Comparison of ENCODE assay signal across 8 mouse cellular contexts in the genomic region with DNA sequence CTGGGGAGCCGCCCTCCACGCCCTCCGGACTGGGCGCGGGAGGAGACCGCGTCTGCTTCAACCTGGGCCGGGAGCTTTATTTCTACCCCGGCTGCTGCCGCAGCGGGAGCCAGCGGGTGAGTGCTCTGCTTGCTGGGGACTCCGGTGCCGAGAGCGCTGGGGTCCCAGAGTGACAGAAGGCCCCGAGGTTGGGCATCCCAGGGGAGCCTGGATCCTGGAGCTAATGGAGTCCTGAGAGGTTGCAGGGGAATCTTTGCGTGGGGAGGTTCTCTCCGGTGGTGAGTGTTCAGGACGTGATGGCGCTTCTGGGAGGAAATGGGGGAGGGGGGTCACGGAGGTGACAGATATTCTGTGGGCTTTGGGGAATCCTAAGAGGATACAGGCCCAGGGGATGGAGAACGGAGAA. TPM values are rescaled to one million over a fixed set of nuclear protein-coding genes. Genes with fewer than 3 reads are reported as not detected.
A peak's percentile ranks its signal among the peaks of the same experiment; 100 is the strongest.
DNase-seq lines count a peak whose midpoint lies in the region; ATAC-seq and TF ChIP-seq lines count a peak whose summit lies in the region.

No protein-coding gene starts in this region.

- peak overlapping the region; percentile 86 for H3K27ac ChIP-seq in lung, embryonic 14.5 days (ENCODE audit: low read depth)
- H3K27ac ChIP-seq in forebrain, embryonic 16.5 days (ENCODE audit: low read length) = peak overlapping the region; percentile 58
- peak overlapping the region; percentile 49; the same call in 1 of the 2 replicates for H3K27ac ChIP-seq in neural tube, embryonic 11.5 days (ENCODE audit: low read depth, low read length)

- ATAC-seq in lung, embryonic 14.5 days (ENCODE audit: insufficient read depth) = no peak; the same call in 1 of the 2 replicates
- ATAC-seq in forebrain, embryonic 16.5 days = no peak
- no peak for ATAC-seq in neural tube, embryonic 11.5 days (ENCODE audit: insufficient read depth, low FRiP score, low TSS enrichment)

- peak overlapping the region; percentile 92 for H3K4me3 ChIP-seq in lung, embryonic 14.5 days (ENCODE audit: low read depth, low read length)
- H3K4me3 ChIP-seq in forebrain, embryonic 16.5 days (replicated peaks; ENCODE audit: low read length) = peak overlapping the region; percentile 64
- peak overlapping the region; percentile 100 for H3K4me3 ChIP-seq in neural tube, embryonic 11.5 days (ENCODE audit: low read depth, low read length)

- no peaks in the 10 kb centered on the region for H3K9me3 ChIP-seq in lung, embryonic 14.5 days (ENCODE audit: low read depth, low read length)
- H3K9me3 ChIP-seq in forebrain, embryonic 16.5 days (ENCODE audit: control insufficient read depth, low read length) = no peaks in the 10 kb centered on the region
- H3K9me3 ChIP-seq in neural tube, embryonic 11.5 days (ENCODE audit: control insufficient read depth, low read length) = no peaks in the 10 kb centered on the region

- peaks cover 39% of the 10 kb centered on the region for H3K36me3 ChIP-seq in lung, embryonic 14.5 days (ENCODE audit: insufficient read depth)
- peaks cover 21% of the 10 kb centered on the region for H3K36me3 ChIP-seq in forebrain, embryonic 16.5 days (ENCODE audit: control insufficient read depth, insufficient read depth)
- peaks cover 16% of the 10 kb centered on the region for H3K36me3 ChIP-seq in neural tube, embryonic 11.5 days (ENCODE audit: control insufficient read depth, insufficient read depth, low read length)

- TF ChIP-seq CTCF in lung, embryonic 14.5 days (IDR thresholded peaks at IDR 0.05; ENCODE audit: low read depth) = no peak

- peaks cover 7% of the 10 kb centered on the region for H3K4me1 ChIP-seq in lung, embryonic 14.5 days (ENCODE audit: insufficient read depth)
- peaks cover 24% of the 10 kb centered on the region for H3K4me1 ChIP-seq in forebrain, embryonic 16.5 days (replicated peaks; ENCODE audit: control insufficient read depth, insufficient read depth, low read length)
- peaks cover 11% of the 10 kb centered on the region for H3K4me1 ChIP-seq in neural tube, embryonic 11.5 days (ENCODE audit: control insufficient read depth, insufficient read depth, low read length)

- H3K9ac ChIP-seq in lung, embryonic 14.5 days = peak overlapping the region; percentile 98
- peak overlapping the region; percentile 84 for H3K9ac ChIP-seq in forebrain, embryonic 16.5 days (replicated peaks; ENCODE audit: low read depth, low read length)
- H3K9ac ChIP-seq in neural tube, embryonic 11.5 days (ENCODE audit: low read length) = peak overlapping the region; percentile 97

- H3K4me2 ChIP-seq in lung, embryonic 14.5 days = peak overlapping the region; percentile 96
- H3K4me2 ChIP-seq in forebrain, embryonic 16.5 days (ENCODE audit: low read length) = peak overlapping the region; percentile 97
- peak overlapping the region; percentile 93 for H3K4me2 ChIP-seq in neural tube, embryonic 11.5 days (ENCODE audit: low read depth)

- WGBS in lung, embryonic 14.5 days = 2% methylated on average over 22 of the region's 22 CpGs
- under 1% methylated on average over 22 of the region's 22 CpGs for WGBS in forebrain, embryonic 16.5 days
- under 1% methylated on average over 20 of the region's 22 CpGs for whole genome bisulfite sequencing in neural tube, embryonic 11.5 days

- peak; percentile 19 for DNase-seq in lung, embryonic 14.5 days
- DNase-seq in lung, postnatal 25 days (ENCODE audit: low spot score) = no peak
- peak; percentile 51 for DNase-seq in adrenal gland, postnatal 10 days
- DNase-seq in kidney, postnatal 14 days = peak; percentile 37
- no peak for DNase-seq in neural tube, embryonic 11.5 days (ENCODE audit: low spot score)
- DNase-seq in ovary, postnatal 14 days (ENCODE audit: low spot score) = no peak
- no peak for DNase-seq in urinary bladder, adult 18-20 months (ENCODE audit: low spot score in 2 of 2)

- H3K27me3 ChIP-seq in lung, embryonic 14.5 days (ENCODE audit: insufficient read depth, low read length) = no peaks in the 10 kb centered on the region
- no peaks in the 10 kb centered on the region for H3K27me3 ChIP-seq in forebrain, embryonic 16.5 days (replicated peaks; ENCODE audit: control insufficient read depth, insufficient read depth, low read length)
- H3K27me3 ChIP-seq in neural tube, embryonic 11.5 days (ENCODE audit: control insufficient read depth, insufficient read depth, low read length) = no peaks in the 10 kb centered on the region

RNA-seq across cellular contexts. Expression of a gene that starts 0.6 kb away (rescaled TPM):
- 18.5 and 19.2 TPM in 2 replicates for polyA plus RNA-seq in lung, embryonic 14.5 days (2014; fragmentation: Nextera tagmentation; extraction: Ambion mirVana)
- total RNA-seq in adrenal gland, postnatal 10 days (2021) = 10 to 100 TPM; 43.5 to 48.4 TPM
- polyA plus RNA-seq in forebrain, embryonic 16.5 days (2015; fragmentation: Nextera tagmentation; extraction: Ambion mirVana) = 28.1 and 29.7 TPM in 2 replicates
- polyA plus RNA-seq in neural tube, embryonic 11.5 days (2014; fragmentation: Nextera tagmentation; extraction: Ambion mirVana) = 29.7 and 31.7 TPM in 2 replicates

RNA-seq across cellular contexts. Expression of a gene that starts 7.1 kb away (rescaled TPM):
- 20.9 and 23.0 TPM in 2 replicates for polyA plus RNA-seq in lung, embryonic 14.5 days (2014; fragmentation: Nextera tagmentation; extraction: Ambion mirVana)
- 10 to 100 TPM; 51.8 to 93.9 TPM for total RNA-seq in adrenal gland, postnatal 10 days (2021)
- polyA plus RNA-seq in forebrain, embryonic 16.5 days (2015; fragmentation: Nextera tagmentation; extraction: Ambion mirVana) = 5.6 and 10.1 TPM in 2 replicates
- polyA plus RNA-seq in neural tube, embryonic 11.5 days (2014; fragmentation: Nextera tagmentation; extraction: Ambion mirVana) = 9.4 and 10.2 TPM in 2 replicates

RNA-seq across cellular contexts. Expression of a gene that starts 17.8 kb away (rescaled TPM):
- 11.6 and 12.7 TPM in 2 replicates for polyA plus RNA-seq in lung, embryonic 14.5 days (2014; fragmentation: Nextera tagmentation; extraction: Ambion mirVana)
- total RNA-seq in adrenal gland, postnatal 10 days (2021) = 10 to 100 TPM; 12.3 to 17.3 TPM
- 1.7 and 2.1 TPM in 2 replicates for polyA plus RNA-seq in forebrain, embryonic 16.5 days (2015; fragmentation: Nextera tagmentation; extraction: Ambion mirVana)
- polyA plus RNA-seq in neural tube, embryonic 11.5 days (2014; fragmentation: Nextera tagmentation; extraction: Ambion mirVana) = 6.3 and 7.4 TPM in 2 replicates

RNA-seq across cellular contexts. Expression of a gene that starts 22.1 kb away (rescaled TPM):
- polyA plus RNA-seq in lung, embryonic 14.5 days (2014; fragmentation: Nextera tagmentation; extraction: Ambion mirVana) = not detected in 2 replicates
- total RNA-seq in adrenal gland, postnatal 10 days (2021) = not detected
- polyA plus RNA-seq in forebrain, embryonic 16.5 days (2015; fragmentation: Nextera tagmentation; extraction: Ambion mirVana) = 0.09 TPM in 1 of 2 replicates, not detected in the other
- polyA plus RNA-seq in neural tube, embryonic 11.5 days (2014; fragmentation: Nextera tagmentation; extraction: Ambion mirVana) = not detected in 2 replicates

RNA-seq across cellular contexts. Expression of a gene that starts 41.6 kb away (rescaled TPM):
- polyA plus RNA-seq in lung, embryonic 14.5 days (2014; fragmentation: Nextera tagmentation; extraction: Ambion mirVana) = 3.0 and 4.0 TPM in 2 replicates
- under 1 TPM; 0.21 to 0.24 TPM for total RNA-seq in adrenal gland, postnatal 10 days (2021)
- polyA plus RNA-seq in forebrain, embryonic 16.5 days (2015; fragmentation: Nextera tagmentation; extraction: Ambion mirVana) = 3.9 and 4.9 TPM in 2 replicates
- polyA plus RNA-seq in neural tube, embryonic 11.5 days (2014; fragmentation: Nextera tagmentation; extraction: Ambion mirVana) = 1.3 and 1.4 TPM in 2 replicates

Comparison
In these comparisons a context has a peak if more than half of its experiments do, and no peak if none do; other contexts are left out.
1. DNase-seq: peak in lung, embryonic 14.5 days (single experiment), adrenal gland, postnatal 10 days (single experiment) and kidney, postnatal 14 days (single experiment); none in lung, postnatal 25 days (single experiment), neural tube, embryonic 11.5 days (single experiment), ovary, postnatal 14 days (single experiment) and urinary bladder, adult 18-20 months (0 of 2).
2. Peak in every context shown above with its lines, with median percentiles within 50 percentile points of each other: H3K27ac ChIP-seq, H3K4me2 ChIP-seq, H3K4me3 ChIP-seq and H3K9ac ChIP-seq.